Mouse (Mus musculus): ENCODE results near the gene Ablim2.

- TF ChIP-seq CTCF (IDR thresholded peaks at IDR 0.05; ENCODE audit: low read depth) (no peak), EP300 (IDR thresholded peaks at IDR 0.05; ENCODE audit: low read depth) (no peak)
Observed at GRCm38 (mm10) chr5:35793971-35794370, 36.3 kb downstream of the Ablim2 start.

Data from liver, embryonic 14.5 days (tissue).